Mouse (Mus musculus): Measurements from ENCODE around the gene Prkag2. TPM values are rescaled to one million over a fixed set of nuclear protein-coding genes. Genes with fewer than 3 reads are reported as not detected.

The Prkag2 gene
- polyA plus RNA-seq, 1 experiment from 2014 or later = 52.2 TPM

DNA sequence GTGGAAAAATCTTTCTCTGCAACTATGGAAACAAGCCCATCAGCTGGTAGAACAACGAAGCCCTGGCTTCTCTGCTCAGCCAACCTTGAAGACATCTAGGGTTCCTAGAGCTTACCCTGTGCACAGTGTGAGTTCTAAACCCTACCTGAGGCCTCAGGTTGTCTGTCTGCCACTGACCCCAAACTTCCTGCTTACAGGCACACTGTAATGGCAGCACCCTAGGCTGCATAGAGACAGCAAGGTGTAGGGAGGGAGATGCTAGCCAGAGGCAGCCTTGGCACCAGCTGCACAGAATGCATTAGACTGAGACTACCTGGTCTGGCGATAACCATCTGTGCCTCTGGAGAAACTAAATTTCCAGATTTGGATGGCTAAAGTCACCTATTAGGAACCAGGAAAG is 61.6 kb downstream of the Prkag2 start:
- no peaks in the 10 kb centered on the region for H3K36me3 ChIP-seq
- 0 out of 2 replicates have a peak, but pooled peaks cover 5% of the 10 kb centered on the region for H3K4me1 ChIP-seq (replicated peaks)
- H3K4me2 ChIP-seq (replicated peaks) = no peak overlapping the region
- no peak overlapping the region for H3K4me3 ChIP-seq (replicated peaks)
- H3K27ac ChIP-seq = no peak overlapping the region
- H3K9ac ChIP-seq = no peak overlapping the region
- H3K9me3 ChIP-seq = no peaks in the 10 kb centered on the region
- H3K27me3 ChIP-seq (replicated peaks) = no peaks in the 10 kb centered on the region
- WGBS = 89% methylated on average over 2 of the region's 2 CpGs
- no peak for ATAC-seq

DNA sequence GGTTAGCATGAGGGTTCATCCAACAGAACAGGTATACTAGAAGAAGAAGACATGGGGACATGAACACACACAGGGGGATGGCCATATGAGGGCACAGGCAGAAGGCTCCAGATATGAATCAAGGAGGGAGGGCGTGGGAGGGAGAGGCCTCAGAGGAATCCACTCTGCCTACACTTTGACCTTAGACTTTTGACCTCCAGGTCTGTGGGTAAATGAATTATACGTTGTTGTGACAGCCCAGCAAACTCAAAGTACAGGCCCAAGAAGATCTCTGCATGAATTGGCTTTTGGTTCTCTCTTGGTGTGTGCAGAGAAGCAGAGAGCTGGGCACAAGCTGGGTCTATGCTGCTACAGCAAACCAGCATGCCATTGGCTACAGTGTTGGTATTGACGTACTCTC is 65.1 kb downstream of the Prkag2 start:
- 70% methylated on average over 3 of the region's 3 CpGs for WGBS
- Histone ChIP-seq H3K27ac (no peak overlapping the region), H3K9me3 (no peaks in the 10 kb centered on the region), H3K4me1 (replicated peaks) (peaks cover 5% of the 10 kb centered on the region; the same call in 1 of the 2 replicates), H3K9ac (no peak overlapping the region), H3K27me3 (replicated peaks) (no peaks in the 10 kb centered on the region), H3K36me3 (no peaks in the 10 kb centered on the region), H3K4me3 (replicated peaks) (no peak overlapping the region), H3K4me2 (replicated peaks) (no peak overlapping the region; the same call in 1 of the 2 replicates)
- 0 out of 2 replicates have a peak, but pooled peaks have one; percentile 41 for ATAC-seq

DNA sequence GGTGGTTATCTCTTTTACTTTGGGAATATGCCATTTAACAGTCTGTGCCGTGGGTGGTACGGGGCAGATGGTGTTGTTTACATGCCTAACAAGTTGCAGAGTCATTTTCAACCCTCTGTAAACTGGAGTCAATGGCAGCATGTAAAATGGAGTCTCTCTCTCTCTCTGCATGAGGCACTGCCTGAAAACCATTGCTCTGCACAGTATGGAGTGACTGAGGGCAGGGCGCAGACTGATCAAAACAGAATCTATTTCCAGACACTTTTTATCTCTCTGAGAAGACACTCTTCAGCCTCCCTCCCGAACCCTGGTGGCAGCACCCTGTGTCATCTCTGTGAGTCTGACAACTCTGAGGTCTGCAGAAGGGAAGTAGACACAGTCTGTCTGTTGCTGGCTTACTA is 69.0 kb downstream of the Prkag2 start:
- no peak overlapping the region for H3K27ac ChIP-seq
- H3K9ac ChIP-seq = no peak overlapping the region
- no peaks in the 10 kb centered on the region for H3K9me3 ChIP-seq
- no peaks in the 10 kb centered on the region for H3K27me3 ChIP-seq (replicated peaks)
- H3K4me2 ChIP-seq (replicated peaks) = no peak overlapping the region
- ATAC-seq = no peak
- H3K4me3 ChIP-seq (replicated peaks) = no peak overlapping the region
- H3K4me1 ChIP-seq (replicated peaks) = peaks cover 10% of the 10 kb centered on the region; the same call in 1 of the 2 replicates
- 74% methylated on average over 4 of the region's 4 CpGs for WGBS
- no peaks in the 10 kb centered on the region for H3K36me3 ChIP-seq

DNA sequence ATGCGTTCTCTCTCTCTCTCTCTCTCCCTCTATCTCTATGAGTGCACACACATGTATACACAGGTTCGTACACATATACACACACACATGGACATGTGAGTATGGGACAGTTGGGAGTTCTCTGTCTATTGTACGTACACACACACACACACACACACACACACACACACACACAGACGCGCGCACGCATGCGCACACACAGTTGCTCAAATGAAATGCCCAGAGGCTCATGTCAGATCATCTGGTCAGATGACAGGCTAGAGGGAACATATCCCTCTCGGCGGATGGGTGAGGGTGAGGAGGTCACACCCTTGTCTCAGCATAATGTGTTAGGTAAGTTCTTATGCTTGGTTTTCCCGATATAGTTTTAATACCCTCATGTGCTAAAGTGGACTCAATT is 69.4 kb downstream of the Prkag2 start:
- 83% methylated on average over 11 of the region's 11 CpGs for WGBS
- no peaks in the 10 kb centered on the region for H3K9me3 ChIP-seq
- peaks cover 9% of the 10 kb centered on the region; the same call in 1 of the 2 replicates for H3K4me1 ChIP-seq (replicated peaks)
- no peak overlapping the region for H3K27ac ChIP-seq
- H3K27me3 ChIP-seq (replicated peaks) = no peaks in the 10 kb centered on the region
- no peak overlapping the region for H3K4me2 ChIP-seq (replicated peaks)
- no peak overlapping the region for H3K9ac ChIP-seq
- H3K36me3 ChIP-seq = no peaks in the 10 kb centered on the region
- ATAC-seq = no peak
- H3K4me3 ChIP-seq (replicated peaks) = no peak overlapping the region

DNA sequence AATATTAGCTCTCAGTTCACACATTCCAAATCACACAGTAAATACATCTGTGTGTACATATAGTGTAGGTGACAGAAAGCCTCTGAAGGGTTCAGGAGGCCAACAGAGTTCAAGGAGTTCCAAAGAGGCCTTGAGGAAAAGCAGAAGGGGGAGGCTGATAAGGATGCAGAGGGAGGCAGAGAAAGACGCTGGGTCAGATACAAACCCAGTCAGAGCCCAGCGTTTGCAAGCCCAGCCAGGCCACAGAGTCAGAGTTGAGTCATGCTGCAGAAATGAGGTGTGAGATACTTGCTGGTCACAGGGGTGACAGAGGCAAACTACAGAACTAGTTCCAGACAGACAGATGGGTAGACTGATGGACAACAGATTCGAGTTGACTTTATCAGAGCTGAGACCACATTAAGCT is 70.2 kb downstream of the Prkag2 start:
- no peaks in the 10 kb centered on the region for H3K36me3 ChIP-seq
- 20% methylated on average over 3 of the region's 3 CpGs for WGBS
- H3K4me2 ChIP-seq (replicated peaks) = no peak overlapping the region
- H3K4me3 ChIP-seq (replicated peaks) = no peak overlapping the region
- no peak overlapping the region for H3K27ac ChIP-seq
- peaks cover 5% of the 10 kb centered on the region; the same call in 1 of the 2 replicates for H3K4me1 ChIP-seq (replicated peaks)
- no peaks in the 10 kb centered on the region for H3K9me3 ChIP-seq
- H3K9ac ChIP-seq = no peak overlapping the region
- ATAC-seq = peak; percentile 59; the same call in 1 of the 2 replicates
- H3K27me3 ChIP-seq (replicated peaks) = no peaks in the 10 kb centered on the region

DNA sequence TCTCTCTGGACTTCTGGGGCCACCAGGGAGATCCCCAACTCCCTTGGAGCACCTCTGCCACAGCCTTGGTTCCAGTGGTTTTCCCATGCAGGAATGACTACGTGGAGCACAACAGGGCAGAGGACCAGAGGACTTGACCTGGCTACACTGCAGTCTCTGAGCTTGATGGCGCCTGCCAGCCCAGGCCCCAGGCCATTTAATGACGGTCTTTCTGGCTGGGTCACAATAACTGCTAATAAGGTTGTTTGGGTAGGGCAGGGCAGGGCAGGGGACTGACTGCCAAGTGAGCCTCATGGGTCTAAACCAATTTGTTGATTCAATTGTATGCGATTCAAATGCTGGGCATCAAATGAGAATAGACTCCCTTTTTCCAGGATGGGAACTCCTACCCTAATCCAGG is 72.8 kb downstream of the Prkag2 start:
- Histone ChIP-seq H3K4me2 (replicated peaks) (no peak overlapping the region), H3K36me3 (no peaks in the 10 kb centered on the region), H3K27me3 (replicated peaks) (no peaks in the 10 kb centered on the region), H3K9me3 (no peaks in the 10 kb centered on the region), H3K27ac (no peak overlapping the region), H3K9ac (no peak overlapping the region), H3K4me1 (replicated peaks) (peaks cover 5% of the 10 kb centered on the region; the same call in 1 of the 2 replicates), H3K4me3 (replicated peaks) (no peak overlapping the region)
- ATAC-seq = no peak
- 75% methylated on average over 4 of the region's 4 CpGs for WGBS

DNA sequence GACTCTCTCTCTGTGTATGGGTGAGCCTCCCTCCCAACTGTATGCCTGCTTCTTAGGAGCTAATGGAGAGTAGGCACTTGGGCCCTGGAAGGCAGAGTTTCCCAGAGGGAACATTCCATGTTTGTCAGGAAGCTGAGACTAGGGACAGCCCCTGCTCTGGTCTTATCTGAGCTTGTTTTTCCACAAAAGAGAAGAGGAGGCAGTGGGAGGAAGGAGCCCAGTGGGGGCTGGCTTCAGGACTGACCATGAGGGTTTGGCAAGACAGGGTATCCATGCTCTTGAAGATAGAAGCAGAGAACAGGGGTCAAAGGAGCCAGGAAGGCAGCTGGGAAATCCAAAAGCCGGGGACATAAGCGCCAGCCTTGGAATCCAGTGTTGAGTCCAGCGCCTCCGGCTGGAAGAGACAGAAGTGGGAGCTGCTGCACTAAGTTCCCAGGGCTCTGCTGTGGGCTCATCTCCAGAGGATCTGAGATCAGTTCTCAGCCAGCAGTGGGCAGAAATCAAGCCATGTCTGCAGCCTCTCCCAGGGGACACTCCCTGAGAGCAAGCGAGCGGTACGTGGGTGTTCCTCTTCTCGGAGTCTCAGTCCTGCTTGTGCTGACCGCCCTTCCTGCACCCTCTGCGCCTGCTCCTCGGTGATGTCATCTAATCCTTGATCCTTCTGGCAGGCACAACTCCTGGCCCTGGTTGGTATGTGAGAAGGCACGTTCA is 75.0 kb downstream of the Prkag2 start:
- 55% methylated on average over 12 of the region's 12 CpGs for WGBS
- no peak for ATAC-seq

DNA sequence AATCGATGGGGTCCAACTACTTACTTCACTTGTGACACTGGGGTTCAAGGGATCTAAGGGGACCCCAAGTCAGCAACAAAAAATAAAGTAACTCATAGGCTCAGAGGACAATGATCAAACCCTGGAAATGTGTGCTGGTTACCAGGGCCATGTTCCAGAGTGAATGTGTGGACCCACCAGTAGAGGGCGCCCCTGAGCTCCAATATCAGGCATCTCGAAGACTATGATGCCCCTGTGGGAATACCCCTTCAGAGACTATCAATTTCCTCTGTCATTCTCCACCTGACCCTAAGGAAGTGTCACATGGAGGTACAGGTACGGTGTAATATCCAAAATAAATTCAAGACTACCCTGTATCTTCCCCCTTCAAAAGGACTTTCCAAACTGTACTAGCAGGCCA is 77.5 kb downstream of the Prkag2 start:
- WGBS = 42% methylated on average over 4 of the region's 4 CpGs
- H3K4me3 ChIP-seq (replicated peaks) = no peak overlapping the region
- H3K36me3 ChIP-seq = no peaks in the 10 kb centered on the region
- ATAC-seq = no peak; the same call in 1 of the 2 replicates
- H3K4me2 ChIP-seq (replicated peaks) = no peak overlapping the region
- H3K9me3 ChIP-seq = no peaks in the 10 kb centered on the region
- no peak overlapping the region for H3K27ac ChIP-seq
- H3K27me3 ChIP-seq (replicated peaks) = no peaks in the 10 kb centered on the region
- H3K9ac ChIP-seq = no peak overlapping the region
- H3K4me1 ChIP-seq (replicated peaks) = no peaks in the 10 kb centered on the region

More for the DNA sequence above, 75.0 kb downstream of the Prkag2 start:
- H3K36me3 ChIP-seq = no peaks in the 10 kb centered on the region
- H3K27me3 ChIP-seq (replicated peaks) = no peaks in the 10 kb centered on the region
- no peak overlapping the region for H3K9ac ChIP-seq
- H3K4me3 ChIP-seq (replicated peaks) = no peak overlapping the region
- no peaks in the 10 kb centered on the region for H3K9me3 ChIP-seq
- H3K27ac ChIP-seq = no peak overlapping the region
- peaks cover 5% of the 10 kb centered on the region; the same call in 1 of the 2 replicates for H3K4me1 ChIP-seq (replicated peaks)
- H3K4me2 ChIP-seq (replicated peaks) = no peak overlapping the region

DNA sequence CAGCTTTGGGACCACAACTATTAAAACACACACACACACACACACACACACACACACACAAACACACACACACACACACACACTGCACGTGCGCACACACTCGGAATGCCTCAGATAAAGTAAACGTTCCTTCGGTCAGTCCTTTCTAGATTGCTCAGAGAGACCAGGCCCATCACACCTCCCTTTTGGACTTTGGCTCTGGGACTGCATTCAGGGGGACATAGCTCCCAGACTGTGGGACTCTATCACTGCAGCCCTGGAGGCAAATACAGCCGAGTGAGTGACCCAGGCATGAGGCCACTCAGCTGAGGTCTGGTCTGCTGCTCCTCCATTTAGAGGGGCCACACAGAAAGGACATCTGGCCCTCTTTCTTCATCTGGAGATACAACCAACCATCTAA is 81.2 kb downstream of the Prkag2 start:
- Histone ChIP-seq H3K4me1 (replicated peaks) (no peaks in the 10 kb centered on the region), H3K9ac (no peak overlapping the region), H3K27ac (no peak overlapping the region), H3K4me2 (replicated peaks) (no peak overlapping the region), H3K9me3 (no peaks in the 10 kb centered on the region), H3K27me3 (replicated peaks) (no peaks in the 10 kb centered on the region), H3K36me3 (no peaks in the 10 kb centered on the region), H3K4me3 (replicated peaks) (no peak overlapping the region)
- WGBS = 30% methylated on average over 6 of the region's 6 CpGs
- no peak for ATAC-seq

DNA sequence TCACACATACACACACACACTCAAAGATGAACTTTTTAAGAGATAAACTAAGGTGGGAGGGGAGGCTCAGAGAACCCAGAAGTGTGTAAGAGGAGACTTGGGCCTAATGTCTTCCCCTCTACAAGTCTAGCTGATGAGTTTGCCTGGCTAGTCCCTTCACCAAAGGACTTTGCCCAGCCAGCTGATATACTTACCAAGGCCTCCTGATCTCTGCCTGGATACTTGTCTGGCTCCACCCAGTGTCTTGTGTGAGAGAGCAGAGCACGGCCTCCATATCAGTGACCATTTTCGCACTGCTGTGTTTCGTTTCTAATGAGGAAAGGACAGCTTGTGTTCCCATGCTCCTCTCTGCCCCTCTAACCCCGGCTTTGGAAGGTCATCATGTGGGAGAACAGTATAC is 88.3 kb downstream of the Prkag2 start:
- ATAC-seq = peak; percentile 50
- Histone ChIP-seq H3K36me3 (no peaks in the 10 kb centered on the region), H3K9me3 (no peaks in the 10 kb centered on the region), H3K27ac (no peak overlapping the region), H3K4me3 (replicated peaks) (no peak overlapping the region), H3K4me2 (replicated peaks) (no peak overlapping the region), H3K9ac (no peak overlapping the region), H3K27me3 (replicated peaks) (no peaks in the 10 kb centered on the region), H3K4me1 (replicated peaks) (peaks cover 12% of the 10 kb centered on the region)
- 70% methylated on average over 4 of the region's 4 CpGs for WGBS

DNA sequence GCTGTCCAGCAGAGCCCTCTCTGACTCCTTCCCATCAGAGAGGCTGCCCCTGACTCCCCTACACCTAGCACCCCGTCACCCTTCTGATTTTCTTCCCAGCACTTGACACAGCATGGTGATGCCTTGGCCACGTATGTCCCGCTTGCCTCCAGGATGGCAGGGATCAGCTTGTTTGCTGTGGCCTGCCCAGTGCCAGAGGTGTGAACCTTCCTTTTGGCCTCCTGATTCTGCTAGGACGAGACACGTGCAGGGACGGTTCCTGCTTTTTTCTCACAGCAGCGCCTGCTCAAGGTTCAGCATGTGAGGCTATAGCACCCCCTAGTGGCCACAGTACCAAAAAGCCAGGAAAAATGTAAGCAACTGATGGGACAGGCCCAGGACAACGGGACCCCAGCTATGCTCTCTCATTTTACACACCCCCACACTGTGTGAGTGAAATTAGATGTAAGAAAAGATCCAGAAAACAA is 89.4 kb downstream of the Prkag2 start:
- Histone ChIP-seq H3K4me3 (replicated peaks) (no peak overlapping the region), H3K27me3 (replicated peaks) (no peaks in the 10 kb centered on the region), H3K4me2 (replicated peaks) (peak overlapping the region; percentile 48; the same call in 1 of the 2 replicates), H3K36me3 (no peaks in the 10 kb centered on the region), H3K9me3 (no peaks in the 10 kb centered on the region), H3K27ac (no peak overlapping the region), H3K4me1 (replicated peaks) (peaks cover 23% of the 10 kb centered on the region), H3K9ac (no peak overlapping the region)
- ATAC-seq = peak; percentile 50
- WGBS = 6% methylated on average over 8 of the region's 8 CpGs

DNA sequence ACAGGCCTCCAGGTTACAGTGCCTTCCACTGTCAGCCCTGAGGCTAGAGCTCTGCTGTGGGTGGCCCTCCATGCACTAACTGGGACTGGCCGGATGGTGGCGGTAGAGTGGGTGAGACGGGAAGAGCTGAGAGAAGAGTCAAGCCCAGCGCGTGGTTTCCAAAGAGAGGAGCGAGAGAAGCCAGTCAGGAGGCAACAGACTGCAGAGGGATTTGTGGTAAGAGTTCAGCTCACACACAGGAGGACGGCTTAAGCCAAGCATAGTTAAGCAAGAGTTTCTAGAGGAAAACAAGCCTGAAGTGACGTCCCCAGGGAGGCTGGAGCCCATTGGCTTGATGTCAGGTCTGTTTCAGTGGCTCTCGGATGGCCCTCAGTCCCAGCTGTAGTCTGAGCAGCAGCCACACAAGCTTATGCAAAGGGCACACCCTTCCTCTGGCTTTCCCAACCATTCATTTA is 90.0 kb downstream of the Prkag2 start:
- no peaks in the 10 kb centered on the region for H3K9me3 ChIP-seq
- 8% methylated on average over 9 of the region's 9 CpGs for WGBS
- H3K4me3 ChIP-seq (replicated peaks) = no peak overlapping the region
- no peak overlapping the region for H3K9ac ChIP-seq
- peak; percentile 65 for ATAC-seq
- peak overlapping the region; percentile 48 for H3K4me2 ChIP-seq (replicated peaks)
- H3K27me3 ChIP-seq (replicated peaks) = no peaks in the 10 kb centered on the region
- no peaks in the 10 kb centered on the region for H3K36me3 ChIP-seq
- no peak overlapping the region for H3K27ac ChIP-seq
- peaks cover 27% of the 10 kb centered on the region for H3K4me1 ChIP-seq (replicated peaks)

DNA sequence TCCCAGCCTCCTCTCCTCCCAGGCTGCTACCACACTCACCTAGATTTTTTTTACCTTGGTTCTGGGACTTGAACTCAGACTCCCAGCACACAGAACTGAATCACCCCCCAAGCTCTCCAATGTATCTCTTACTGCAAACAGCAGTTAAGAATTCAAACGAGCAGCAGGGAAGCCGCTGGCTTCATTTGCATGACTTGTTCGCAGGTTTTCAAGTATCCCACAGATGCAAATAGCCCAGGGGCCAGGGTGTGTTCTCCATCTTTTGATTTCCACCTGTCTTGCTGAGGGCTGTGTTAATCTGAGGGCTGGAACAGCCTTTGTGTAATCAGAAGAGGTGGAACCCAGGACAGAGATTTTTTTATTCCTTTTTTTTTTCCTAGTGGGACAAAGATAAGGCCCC is 90.7 kb downstream of the Prkag2 start:
- H3K4me3 ChIP-seq (replicated peaks) = no peak overlapping the region
- 73% methylated on average over 3 of the region's 3 CpGs for WGBS
- H3K4me1 ChIP-seq (replicated peaks) = peaks cover 31% of the 10 kb centered on the region
- no peaks in the 10 kb centered on the region for H3K27me3 ChIP-seq (replicated peaks)
- H3K36me3 ChIP-seq = no peaks in the 10 kb centered on the region
- ATAC-seq = no peak
- H3K9me3 ChIP-seq = no peaks in the 10 kb centered on the region
- H3K27ac ChIP-seq = no peak overlapping the region
- H3K4me2 ChIP-seq (replicated peaks) = no peak overlapping the region
- no peak overlapping the region for H3K9ac ChIP-seq
